Mouse (Mus musculus) heart, postnatal 0 days (tissue): ENCODE measurements around the gene Mxd4. TPM values are rescaled to one million over a fixed set of nuclear protein-coding genes. Genes with fewer than 3 reads are reported as not detected.

Source experiments
- ATAC-seq: fragments of 200-750 bp; cut with Nextera tagmentation; 2 replicates; pipeline ENCODE4 v1.8.0; 2017; ENCODE audit warnings: low read depth, moderate number of reproducible peaks, moderate library complexity; ENCODE audit not compliant: insufficient read depth
- DNase-seq: peaks from one replicate; pipeline ENCODE4 v3.0.0-alpha.2; 2016; ENCODE audit warnings: low spot score
- H3K27ac ChIP-seq: fragments of 300-500 bp; sonication (generic); 2 replicates; pipeline ENCODE4 v1.5.1; 2014; ENCODE audit warnings: low read depth, mild to moderate bottlenecking
- H3K27me3 ChIP-seq: fragments of 300-500 bp; sonication (generic); 2 replicates; pipeline ENCODE4 v1.6.1; 2014; ENCODE audit warnings: low read length, mixed read lengths; ENCODE audit not compliant: control insufficient read depth, insufficient read depth
- H3K36me3 ChIP-seq: fragments of 300-500 bp; sonication (generic); replicated peaks from 2 replicates; pipeline ENCODE4 v1.6.1; 2014; ENCODE audit warnings: low read length, mixed read lengths; ENCODE audit not compliant: control insufficient read depth, insufficient read depth
- H3K4me1 ChIP-seq: fragments of 300-500 bp; sonication (generic); 2 replicates; pipeline ENCODE4 v1.6.1; 2014; ENCODE audit warnings: antibody characterized with exemption; ENCODE audit not compliant: control insufficient read depth, insufficient read depth
- H3K4me2 ChIP-seq: fragments of 300-500 bp; sonication (generic); 2 replicates; pipeline ENCODE4 v1.6.1; 2014; ENCODE audit warnings: low read depth, mild to moderate bottlenecking, low read length, moderate library complexity
- H3K4me3 ChIP-seq: fragments of 300-500 bp; sonication (generic); 2 replicates; pipeline ENCODE4 v1.5.1; 2014; ENCODE audit warnings: low read depth, low read length
- H3K9ac ChIP-seq: fragments of 300-500 bp; sonication (generic); replicated peaks from 2 replicates; pipeline ENCODE4 v1.6.1; 2014; ENCODE audit warnings: low read depth, low read length, mixed read lengths
- H3K9me3 ChIP-seq: fragments of 300-500 bp; sonication (generic); replicated peaks from 2 replicates; pipeline ENCODE4 v1.6.1; 2016; ENCODE audit warnings: low read length; ENCODE audit not compliant: control insufficient read depth
- CTCF ChIP-seq: IDR thresholded peaks from 2 replicates; pipeline ENCODE4 v1.5.1; 2016; ENCODE audit warnings: antibody characterized with exemption, control low read depth, low read depth
- EP300 ChIP-seq: IDR thresholded peaks from 2 replicates; pipeline ENCODE4 v1.6.1; 2016; ENCODE audit warnings: antibody characterized with exemption, low read depth
- WGBS: fragments of 180-500 bp; shearing (Covaris S2); extraction: QIAGEN DNeasy Blood & Tissue Kit; methylation state at CpG from one replicate; pipeline ENCODE4 v1.1.7; 2014; 5-methylcytosine and 5-hydroxymethylcytosine counted together
- polyA plus RNA-seq: library from polyadenylated mRNA; unstranded; fragments of >200 nt; fragmentation: Nextera tagmentation; extraction: Ambion mirVana; gene quantifications from 2 replicates; pipeline ENCODE4 v1.2.1, GENCODE M21; 2015
- total RNA-seq: library from RNA; depleted of rRNA; stranded (reverse); fragments of >200 nt; gene quantifications from 2 replicates; pipeline ENCODE4 v1.2.3, GENCODE M21; 2014; ENCODE audit warnings: low replicate concordance

Mxd4 gene
- total and polyA plus RNA-seq, 2 experiments from 2014 or later, result 22.5 to 104 TPM

DNA sequence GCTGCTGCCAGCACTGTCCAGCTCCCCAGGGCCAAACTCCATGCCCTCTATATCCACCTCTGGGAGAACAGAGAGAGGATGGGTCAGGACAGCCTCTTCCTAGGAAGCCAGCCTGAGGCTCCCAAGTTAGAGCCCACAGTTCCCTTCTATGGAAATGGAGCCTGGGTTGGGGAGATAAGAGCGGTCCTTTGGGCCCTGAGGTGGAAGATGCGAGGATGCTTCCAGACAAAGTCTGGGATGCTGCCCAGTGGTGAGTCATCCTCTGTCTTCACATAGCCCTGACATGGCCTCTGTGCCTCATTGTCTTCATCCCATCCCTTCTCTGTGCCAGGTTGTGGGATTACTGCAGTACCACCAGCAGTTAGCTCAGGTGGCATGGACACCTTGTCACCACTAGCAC, 10.4 kb downstream of the Mxd4 start:
- TF ChIP-seq EP300 (no peak), CTCF (no peak)
- no peak for DNase-seq
- peaks cover 95% of the 10 kb centered on the region for H3K36me3 ChIP-seq

DNA sequence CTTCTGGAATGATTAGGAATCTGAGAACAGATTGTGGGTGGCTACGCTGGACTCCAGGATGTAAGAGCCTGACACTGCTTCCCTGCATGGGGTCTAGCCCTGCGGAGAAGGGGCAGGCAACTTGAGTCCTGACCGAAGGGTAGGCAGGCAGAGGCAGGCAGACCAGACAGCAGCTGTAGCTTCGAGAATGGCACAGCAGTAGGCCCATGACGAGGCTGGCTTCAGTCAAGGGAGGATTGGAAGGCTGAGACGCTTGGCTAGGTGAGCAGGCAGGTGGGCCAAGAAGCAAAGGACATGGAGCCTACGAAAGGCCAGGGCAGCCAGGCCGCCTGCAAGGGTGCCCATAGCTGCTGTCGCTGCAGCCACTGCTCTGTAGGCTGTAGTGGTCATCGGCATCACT, 10.8 kb downstream of the Mxd4 start:
- 82% methylated on average over 10 of the region's 10 CpGs for WGBS
- ATAC-seq, result no peak

More for the DNA sequence above, 10.4 kb downstream of the Mxd4 start:
- H3K4me2 ChIP-seq, result no peak overlapping the region
- H3K4me1 ChIP-seq, result no peaks in the 10 kb centered on the region; the same call in 1 of the 2 replicates
- H3K9ac ChIP-seq, result no peak overlapping the region
- no peaks in the 10 kb centered on the region for H3K27me3 ChIP-seq
- H3K9me3 ChIP-seq, result no peaks in the 10 kb centered on the region
- H3K27ac ChIP-seq, result no peak overlapping the region
- H3K4me3 ChIP-seq, result no peak overlapping the region
- ATAC-seq, result no peak
- WGBS, result 83% methylated on average over 2 of the region's 2 CpGs

DNA sequence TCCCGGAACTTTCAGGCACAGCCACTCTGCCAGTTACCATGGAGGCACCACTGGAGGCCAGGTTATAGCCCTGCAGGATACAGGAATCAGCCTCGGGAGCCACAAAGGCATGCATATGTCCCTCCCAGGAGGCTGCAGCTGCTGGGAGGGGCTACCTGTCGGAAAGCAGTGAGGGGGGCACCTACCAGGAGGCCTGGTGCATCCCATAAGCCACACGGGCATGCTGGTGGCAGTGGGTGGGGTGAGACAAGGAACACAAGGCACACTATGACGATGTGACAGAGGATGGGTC, 12.2 kb downstream of the Mxd4 start:
- H3K27me3 ChIP-seq, result no peaks in the 10 kb centered on the region
- no peaks in the 10 kb centered on the region for H3K9me3 ChIP-seq
- ATAC-seq (no peak), DNase-seq (no peak)
- no peak overlapping the region for H3K9ac ChIP-seq
- no peak overlapping the region for H3K4me3 ChIP-seq
- peaks cover 79% of the 10 kb centered on the region for H3K36me3 ChIP-seq
- H3K4me2 ChIP-seq, result no peak overlapping the region
- no peaks in the 10 kb centered on the region for H3K4me1 ChIP-seq
- TF ChIP-seq EP300 (no peak), CTCF (no peak)
- WGBS, result 50% methylated on average over 5 of the region's 5 CpGs
- no peak overlapping the region for H3K27ac ChIP-seq

More for the DNA sequence above, 10.8 kb downstream of the Mxd4 start:
- Histone ChIP-seq H3K27me3 (no peaks in the 10 kb centered on the region), H3K4me3 (no peak overlapping the region), H3K4me2 (no peak overlapping the region), H3K9me3 (no peaks in the 10 kb centered on the region), H3K9ac (no peak overlapping the region), H3K4me1 (no peaks in the 10 kb centered on the region), H3K36me3 (peaks cover 92% of the 10 kb centered on the region), H3K27ac (no peak overlapping the region)
- DNase-seq, result no peak
- TF ChIP-seq EP300 (no peak), CTCF (no peak)

DNA sequence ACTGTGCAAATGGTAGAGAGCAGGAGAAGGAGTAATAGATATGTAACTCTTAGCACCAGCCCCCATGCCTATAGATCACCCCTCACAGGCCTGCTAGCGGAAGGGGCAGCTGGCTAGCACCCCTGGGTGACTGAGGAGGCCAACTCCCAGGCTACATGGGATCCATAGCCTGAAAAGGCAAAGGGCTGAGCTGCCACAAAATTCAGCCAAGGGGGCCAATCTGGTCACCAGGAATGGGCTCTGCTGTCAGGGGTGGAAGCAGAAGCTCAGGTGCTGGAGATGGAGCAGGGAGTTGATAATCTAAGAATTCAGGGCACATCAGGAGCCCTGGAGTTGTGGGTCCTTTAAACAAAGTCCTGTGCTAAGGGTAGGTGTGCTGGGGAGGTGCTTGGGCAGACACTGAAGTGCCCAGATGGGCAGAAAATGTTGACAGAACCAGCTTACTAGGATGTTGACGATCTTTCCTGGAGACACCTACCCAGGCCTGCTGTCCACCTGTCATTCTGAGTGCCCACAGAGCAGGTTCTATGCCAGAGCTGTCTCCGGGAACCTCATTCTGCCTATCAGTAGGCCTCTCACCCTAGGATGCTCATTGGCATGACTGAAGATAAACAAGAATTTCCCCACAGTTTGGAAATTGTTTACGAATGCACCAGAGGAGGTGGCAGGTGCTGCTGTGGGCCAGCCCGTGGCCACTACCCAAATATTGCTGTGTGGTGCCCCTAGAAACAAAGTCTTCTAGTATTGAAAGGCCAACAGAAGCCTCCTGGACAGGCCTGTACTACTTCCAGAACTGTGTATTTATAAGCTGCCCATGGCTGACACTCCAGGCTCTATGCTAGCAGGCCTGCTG, 12.7 kb downstream of the Mxd4 start:
- H3K4me3 ChIP-seq, result no peak overlapping the region
- no peaks in the 10 kb centered on the region for H3K27me3 ChIP-seq
- no peak for TF ChIP-seq EP300
- H3K27ac ChIP-seq, result no peak overlapping the region
- no peak overlapping the region for H3K9ac ChIP-seq
- H3K36me3 ChIP-seq, result peaks cover 73% of the 10 kb centered on the region
- no peak overlapping the region for H3K4me2 ChIP-seq
- H3K9me3 ChIP-seq, result no peaks in the 10 kb centered on the region
- H3K4me1 ChIP-seq, result no peaks in the 10 kb centered on the region
- 72% methylated on average over 5 of the region's 5 CpGs for WGBS
- ATAC-seq, result no peak
- DNase-seq, result no peak

DNA sequence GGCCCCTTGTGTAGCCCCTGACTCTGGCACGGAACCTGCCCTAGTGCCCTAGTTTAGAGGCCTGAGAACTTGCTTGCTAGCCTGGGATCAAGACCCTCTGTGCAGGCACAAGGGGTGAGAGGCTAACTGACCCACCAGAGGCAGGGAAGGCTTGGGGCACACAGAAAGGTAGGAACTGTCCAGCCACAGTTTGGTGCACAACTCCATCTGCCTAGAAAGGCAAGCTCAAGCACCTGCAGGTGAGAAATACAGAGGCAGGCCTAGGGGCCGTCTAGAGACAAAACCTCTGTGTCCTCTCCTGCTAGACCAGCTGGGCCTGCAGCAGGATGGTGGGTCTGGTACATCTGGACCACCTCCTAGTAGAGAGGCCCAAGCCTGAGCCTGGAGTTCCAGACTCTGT, 13.5 kb downstream of the Mxd4 start:
- H3K27me3 ChIP-seq, result no peaks in the 10 kb centered on the region

GRCm38 (mm10) chr5:34170726-34171125, 16.8 kb downstream of the Mxd4 start:
- no peak overlapping the region for H3K9ac ChIP-seq
- peaks cover 3% of the 10 kb centered on the region; the same call in 1 of the 2 replicates for H3K4me1 ChIP-seq
- no peaks in the 10 kb centered on the region for H3K9me3 ChIP-seq
- no peak overlapping the region for H3K4me2 ChIP-seq
- H3K27me3 ChIP-seq, result no peaks in the 10 kb centered on the region
- H3K36me3 ChIP-seq, result peaks cover 33% of the 10 kb centered on the region
- DNase-seq (no peak), ATAC-seq (no peak)
- H3K27ac ChIP-seq, result peak overlapping the region; percentile 79
- H3K4me3 ChIP-seq, result no peak overlapping the region
- 48% methylated on average over 4 of the region's 4 CpGs for WGBS
- TF ChIP-seq EP300, result no peak
- no peak for TF ChIP-seq CTCF

More for the DNA sequence above, 13.5 kb downstream of the Mxd4 start:
- TF ChIP-seq EP300 (no peak), CTCF (no peak)
- 72% methylated on average over 2 of the region's 2 CpGs for WGBS
- Histone ChIP-seq H3K9ac (no peak overlapping the region), H3K4me2 (no peak overlapping the region), H3K27ac (no peak overlapping the region), H3K4me1 (no peaks in the 10 kb centered on the region), H3K36me3 (peaks cover 66% of the 10 kb centered on the region), H3K4me3 (no peak overlapping the region), H3K9me3 (no peaks in the 10 kb centered on the region)
- ATAC-seq (no peak), DNase-seq (no peak)
